ENCODE assay signal across 8 mouse cellular contexts in genomic region chr17:35673416-35674035, GRCm38 (mm10). TPM values are rescaled to one million over a fixed set of nuclear protein-coding genes. Genes with fewer than 3 reads are reported as not detected.
DNase-seq lines count a peak whose midpoint lies in the region; ATAC-seq and TF ChIP-seq lines count a peak whose summit lies in the region.

Gtf2h4 (minus strand) TSS chr17:35673739.

- H3K36me3 ChIP-seq in hindbrain, embryonic 10.5 days: peaks cover 20% of the 10 kb centered on the region
- H3K36me3 ChIP-seq in lung, postnatal 0 days (ENCODE audit: insufficient read depth, low read length): no peaks in the 10 kb centered on the region

- 0 out of 2 replicates have a peak, but pooled peaks have one; percentile 26 for TF ChIP-seq CTCF in lung, postnatal 0 days (IDR thresholded peaks at IDR 0.05)

- peak within 1 kb of the TSS; percentile 70 for H3K4me2 ChIP-seq in lung, postnatal 0 days (replicated peaks; ENCODE audit: low read depth, low read length)

- 2% methylated on average over 23 of the region's 23 CpGs for WGBS in hindbrain, embryonic 10.5 days
- under 1% methylated on average over 23 of the region's 23 CpGs for WGBS in lung, postnatal 0 days

- DNase-seq in Muller cell, postnatal 12 days (ENCODE audit: inconsistent ontology term): peak; percentile 94
- DNase-seq in cerebellum, adult 9-10 months: peak; percentile 98
- DNase-seq in hindbrain, embryonic 10.5 days (ENCODE audit: low spot score): peak; percentile 82
- DNase-seq in layer of hippocampus, adult 9-11 months: peak; percentile 97
- peak; percentile 98 for DNase-seq in lung, postnatal 0 days (ENCODE audit: low spot score)
- DNase-seq in ovary, postnatal 14 days (ENCODE audit: low spot score): peak; percentile 77
- DNase-seq in thymus, postnatal 14 days: peak; percentile 94

- H3K4me1 ChIP-seq in hindbrain, embryonic 10.5 days (replicated peaks): peaks cover 13% of the 10 kb centered on the region
- H3K4me1 ChIP-seq in lung, postnatal 0 days (ENCODE audit: insufficient read depth, low read depth, low read length): 0 out of 2 replicates have a peak, but pooled peaks cover 6% of the 10 kb centered on the region

- H3K4me3 ChIP-seq in hindbrain, embryonic 10.5 days: peak within 1 kb of the TSS; percentile 77
- H3K4me3 ChIP-seq in lung, postnatal 0 days (ENCODE audit: low read depth, low read length): peak within 1 kb of the TSS; percentile 55

- H3K9me3 ChIP-seq in hindbrain, embryonic 10.5 days: no peaks in the 10 kb centered on the region
- no peaks in the 10 kb centered on the region for H3K9me3 ChIP-seq in lung, postnatal 0 days (ENCODE audit: low read length)

- no peaks in the 10 kb centered on the region for H3K27me3 ChIP-seq in hindbrain, embryonic 10.5 days (ENCODE audit: insufficient read depth, poor library complexity, severe bottlenecking)
- H3K27me3 ChIP-seq in lung, postnatal 0 days (replicated peaks; ENCODE audit: insufficient read depth, low read length): no peaks in the 10 kb centered on the region

- TF ChIP-seq EP300 in lung, postnatal 0 days (IDR thresholded peaks at IDR 0.05): no peak

- ATAC-seq in frontal cortex, adult (ENCODE audit: low TSS enrichment): peak; percentile 99
- ATAC-seq in lung, postnatal 0 days: peak; percentile 99

- H3K9ac ChIP-seq in lung, postnatal 0 days (replicated peaks; ENCODE audit: low read depth): peak within 1 kb of the TSS; percentile 82

- H3K27ac ChIP-seq in hindbrain, embryonic 10.5 days: peak within 1 kb of the TSS; percentile 89
- H3K27ac ChIP-seq in lung, postnatal 0 days (ENCODE audit: low read length): 0 out of 2 replicates have a peak within 1 kb of the TSS, but pooled peaks have one; percentile 1

RNA-seq across cellular contexts. Expression of gene Gtf2h4, which starts in this region (rescaled TPM):
- 45.7 and 56.5 TPM in 2 replicates for polyA plus RNA-seq in hindbrain, embryonic 10.5 days (2016; fragmentation: Nextera tagmentation; extraction: Ambion mirVana)
- polyA plus RNA-seq in lung, postnatal 0 days (2015; fragmentation: Nextera tagmentation; extraction: Ambion mirVana): 19.2 and 21.4 TPM in 2 replicates

Comparison
In these comparisons a context has a peak if more than half of its experiments do, and no peak if none do; other contexts are left out.
1. Peak in every context shown above with its lines: DNase-seq, ATAC-seq, H3K4me3 ChIP-seq and H3K27ac ChIP-seq.